Mouse (Mus musculus): Measurements from ENCODE around the gene Trim34a. TPM values are rescaled to one million over a fixed set of nuclear protein-coding genes. Genes with fewer than 3 reads are reported as not detected.
A peak's percentile ranks its signal among the peaks of the same experiment; 100 is the strongest.

Gene Trim34a
- 6.0 and 6.2 TPM in 2 replicates for polyA plus RNA-seq (2015; fragmentation: Nextera tagmentation; extraction: Ambion mirVana)

- H3K4me1 ChIP-seq (replicated peaks; ENCODE audit: control insufficient read depth, insufficient read depth, low read length) = no peaks in the 10 kb centered on the region
- TF ChIP-seq CTCF (IDR thresholded peaks at IDR 0.05; ENCODE audit: low read depth) = peak; percentile 83
- H3K36me3 ChIP-seq (ENCODE audit: control insufficient read depth, insufficient read depth) = no peaks in the 10 kb centered on the region
- WGBS = 4% methylated on average over 13 of the region's 13 CpGs
- no peaks in the 10 kb centered on the region for H3K27me3 ChIP-seq (replicated peaks; ENCODE audit: control insufficient read depth, insufficient read depth, low read length)
- peak within 1 kb of the TSS; percentile 79 for H3K4me2 ChIP-seq (replicated peaks; ENCODE audit: low read depth)
- H3K9ac ChIP-seq (ENCODE audit: low read depth, low read length) = peak within 1 kb of the TSS; percentile 87
- H3K9me3 ChIP-seq (ENCODE audit: control insufficient read depth) = no peaks in the 10 kb centered on the region
- peak within 1 kb of the TSS; percentile 64 for H3K4me3 ChIP-seq (ENCODE audit: low read depth, low read length)
- H3K27ac ChIP-seq (ENCODE audit: low read depth, low read length) = peak within 1 kb of the TSS; percentile 68
- peak; percentile 97 for ATAC-seq
These were observed at the start of gene Trim34a for GRCm38 (mm10) chr7:104244287-104245181. TSS of gene Trim34a (plus strand) at chr7:104244457.

- no peak for TF ChIP-seq CTCF (IDR thresholded peaks at IDR 0.05; ENCODE audit: low read depth)
- Histone ChIP-seq H3K27me3 (replicated peaks; ENCODE audit: control insufficient read depth, insufficient read depth, low read length) (no peaks in the 10 kb centered on the region), H3K9me3 (ENCODE audit: control insufficient read depth) (no peaks in the 10 kb centered on the region), H3K4me2 (replicated peaks; ENCODE audit: low read depth) (no peak within 1 kb of the TSS), H3K9ac (ENCODE audit: low read depth, low read length) (no peak within 1 kb of the TSS), H3K4me3 (ENCODE audit: low read depth, low read length) (no peak within 1 kb of the TSS), H3K27ac (ENCODE audit: low read depth, low read length) (no peak within 1 kb of the TSS), H3K4me1 (replicated peaks; ENCODE audit: control insufficient read depth, insufficient read depth, low read length) (no peaks in the 10 kb centered on the region), H3K36me3 (ENCODE audit: control insufficient read depth, insufficient read depth) (no peaks in the 10 kb centered on the region)
- ATAC-seq = no peak
- 81% methylated on average over 6 of the region's 6 CpGs for WGBS
These were observed 48.4 kb upstream of the Trim34a start, which contains the start of gene Olfr649 for GRCm38 (mm10) chr7:104195885-104196284. TSS of gene Olfr649 (minus strand) at chr7:104195985.

- H3K27me3 ChIP-seq (replicated peaks; ENCODE audit: control insufficient read depth, insufficient read depth, low read length) = no peaks in the 10 kb centered on the region
- no peaks in the 10 kb centered on the region for H3K36me3 ChIP-seq (ENCODE audit: control insufficient read depth, insufficient read depth)
- H3K4me2 ChIP-seq (replicated peaks; ENCODE audit: low read depth) = no peak overlapping the region
- H3K4me3 ChIP-seq (ENCODE audit: low read depth, low read length) = no peak overlapping the region
- no peaks in the 10 kb centered on the region for H3K4me1 ChIP-seq (replicated peaks; ENCODE audit: control insufficient read depth, insufficient read depth, low read length)
- H3K27ac ChIP-seq (ENCODE audit: low read depth, low read length) = no peak overlapping the region
- H3K9me3 ChIP-seq (ENCODE audit: control insufficient read depth) = no peaks in the 10 kb centered on the region
- 3% methylated on average over 5 of the region's 5 CpGs for WGBS
- no peak overlapping the region for H3K9ac ChIP-seq (ENCODE audit: low read depth, low read length)
- ATAC-seq = peak; percentile 81
- peak; percentile 98 for TF ChIP-seq CTCF (IDR thresholded peaks at IDR 0.05; ENCODE audit: low read depth)
These were observed 44.4 kb upstream of the Trim34a start for GRCm38 (mm10) chr7:104199822-104200221.

- Histone ChIP-seq H3K4me3 (ENCODE audit: low read depth, low read length) (no peak overlapping the region), H3K9ac (ENCODE audit: low read depth, low read length) (no peak overlapping the region), H3K27me3 (replicated peaks; ENCODE audit: control insufficient read depth, insufficient read depth, low read length) (no peaks in the 10 kb centered on the region), H3K36me3 (ENCODE audit: control insufficient read depth, insufficient read depth) (no peaks in the 10 kb centered on the region), H3K4me1 (replicated peaks; ENCODE audit: control insufficient read depth, insufficient read depth, low read length) (no peaks in the 10 kb centered on the region), H3K4me2 (replicated peaks; ENCODE audit: low read depth) (no peak overlapping the region), H3K27ac (ENCODE audit: low read depth, low read length) (no peak overlapping the region), H3K9me3 (ENCODE audit: control insufficient read depth) (no peaks in the 10 kb centered on the region)
- WGBS = 91% methylated on average over 7 of the region's 7 CpGs
- TF ChIP-seq CTCF (IDR thresholded peaks at IDR 0.05; ENCODE audit: low read depth) = no peak
- ATAC-seq = no peak
These were observed 38.1 kb upstream of the Trim34a start for GRCm38 (mm10) chr7:104206197-104206596.

- TF ChIP-seq CTCF (IDR thresholded peaks at IDR 0.05; ENCODE audit: low read depth) = no peak
These were observed 28.2 kb upstream of the Trim34a start for GRCm38 (mm10) chr7:104216011-104216535.

GRCm38 (mm10) chr7:104217881-104218280, 26.4 kb upstream of the Trim34a start:
- Histone ChIP-seq H3K27me3 (replicated peaks; ENCODE audit: control insufficient read depth, insufficient read depth, low read length) (no peaks in the 10 kb centered on the region), H3K4me1 (replicated peaks; ENCODE audit: control insufficient read depth, insufficient read depth, low read length) (no peaks in the 10 kb centered on the region), H3K9ac (ENCODE audit: low read depth, low read length) (no peak overlapping the region), H3K9me3 (ENCODE audit: control insufficient read depth) (no peaks in the 10 kb centered on the region), H3K4me3 (ENCODE audit: low read depth, low read length) (no peak overlapping the region), H3K4me2 (replicated peaks; ENCODE audit: low read depth) (no peak overlapping the region), H3K27ac (ENCODE audit: low read depth, low read length) (no peak overlapping the region), H3K36me3 (ENCODE audit: control insufficient read depth, insufficient read depth) (no peaks in the 10 kb centered on the region)
- ATAC-seq = 0 out of 2 replicates have a peak, but pooled peaks have one; percentile 20
- WGBS = 77% methylated on average over 2 of the region's 2 CpGs
- no peak for TF ChIP-seq CTCF (IDR thresholded peaks at IDR 0.05; ENCODE audit: low read depth)

More at GRCm38 (mm10) chr7:104216011-104216535, 28.2 kb upstream of the Trim34a start:
- no peaks in the 10 kb centered on the region for H3K27me3 ChIP-seq (replicated peaks; ENCODE audit: control insufficient read depth, insufficient read depth, low read length)
- H3K9me3 ChIP-seq (ENCODE audit: control insufficient read depth) = no peaks in the 10 kb centered on the region
- H3K4me1 ChIP-seq (replicated peaks; ENCODE audit: control insufficient read depth, insufficient read depth, low read length) = no peaks in the 10 kb centered on the region
- H3K27ac ChIP-seq (ENCODE audit: low read depth, low read length) = no peak overlapping the region
- H3K4me3 ChIP-seq (ENCODE audit: low read depth, low read length) = no peak overlapping the region
- no peaks in the 10 kb centered on the region for H3K36me3 ChIP-seq (ENCODE audit: control insufficient read depth, insufficient read depth)
- ATAC-seq = no peak
- H3K4me2 ChIP-seq (replicated peaks; ENCODE audit: low read depth) = no peak overlapping the region
- no peak overlapping the region for H3K9ac ChIP-seq (ENCODE audit: low read depth, low read length)
- WGBS = 16% methylated on average over 1 of the region's 1 CpGs
